Mouse (Mus musculus): ENCODE results near the gene Ltb4r1. TPM values are rescaled to one million over a fixed set of nuclear protein-coding genes. Genes with fewer than 3 reads are reported as not detected.
A peak's percentile ranks its signal among the peaks of the same experiment; 100 is the strongest.

Gene Ltb4r1
- polyA plus RNA-seq (2015; fragmentation: Nextera tagmentation; extraction: Ambion mirVana), result 14.2 and 16.4 TPM in 2 replicates

GRCm38 (mm10) chr14:55765696-55766095 is at the start of gene Ltb4r1:
Gene Ltb4r1, plus strand, starts transcription at chr14:55765962.
- WGBS (ENCODE audit: insufficient replicate concordance), result 20% methylated on average over 4 of the region's 4 CpGs
- Histone ChIP-seq H3K9ac (ENCODE audit: low read depth, low read length) (no peak within 1 kb of the TSS; the same call in 1 of the 2 replicates), H3K27ac (ENCODE audit: low read length) (peak within 1 kb of the TSS; percentile 74), H3K36me3 (ENCODE audit: control insufficient read depth, insufficient read depth) (no peaks in the 10 kb centered on the region), H3K4me3 (ENCODE audit: low read depth, low read length) (peak within 1 kb of the TSS; percentile 34), H3K27me3 (ENCODE audit: control insufficient read depth, insufficient read depth, low read depth, low read length) (peaks cover 43% of the 10 kb centered on the region), H3K4me1 (ENCODE audit: control insufficient read depth, low read depth, low read length) (peaks cover 36% of the 10 kb centered on the region), H3K4me2 (ENCODE audit: low read depth, low read length) (peak within 1 kb of the TSS; percentile 1; the same call in 1 of the 2 replicates), H3K9me3 (replicated peaks; ENCODE audit: control insufficient read depth, low read length) (no peaks in the 10 kb centered on the region)
- no peak for ATAC-seq (ENCODE audit: low read depth)

GRCm38 (mm10) chr14:55716271-55716670 is 49.5 kb upstream of the Ltb4r1 start:
- Histone ChIP-seq H3K27ac (ENCODE audit: low read length) (no peak overlapping the region), H3K27me3 (ENCODE audit: control insufficient read depth, insufficient read depth, low read depth, low read length) (no peaks in the 10 kb centered on the region; the same call in 1 of the 2 replicates), H3K4me1 (ENCODE audit: control insufficient read depth, low read depth, low read length) (peaks cover 17% of the 10 kb centered on the region), H3K4me3 (ENCODE audit: low read depth, low read length) (no peak overlapping the region), H3K9me3 (replicated peaks; ENCODE audit: control insufficient read depth, low read length) (no peaks in the 10 kb centered on the region), H3K9ac (ENCODE audit: low read depth, low read length) (no peak overlapping the region), H3K4me2 (ENCODE audit: low read depth, low read length) (no peak overlapping the region), H3K36me3 (ENCODE audit: control insufficient read depth, insufficient read depth) (no peaks in the 10 kb centered on the region; the same call in 1 of the 2 replicates)
- WGBS (ENCODE audit: insufficient replicate concordance), result 83% methylated on average over 6 of the region's 6 CpGs
- no peak for ATAC-seq (ENCODE audit: low read depth)

- Histone ChIP-seq H3K4me2 (ENCODE audit: low read depth, low read length) (no peak overlapping the region), H3K27ac (ENCODE audit: low read length) (no peak overlapping the region), H3K27me3 (ENCODE audit: control insufficient read depth, insufficient read depth, low read depth, low read length) (no peaks in the 10 kb centered on the region; the same call in 1 of the 2 replicates), H3K4me3 (ENCODE audit: low read depth, low read length) (no peak overlapping the region), H3K36me3 (ENCODE audit: control insufficient read depth, insufficient read depth) (no peaks in the 10 kb centered on the region; the same call in 1 of the 2 replicates), H3K9me3 (replicated peaks; ENCODE audit: control insufficient read depth, low read length) (no peaks in the 10 kb centered on the region), H3K4me1 (ENCODE audit: control insufficient read depth, low read depth, low read length) (peaks cover 22% of the 10 kb centered on the region), H3K9ac (ENCODE audit: low read depth, low read length) (no peak overlapping the region)
- 69% methylated on average over 8 of the region's 8 CpGs for WGBS (ENCODE audit: insufficient replicate concordance)
- ATAC-seq (ENCODE audit: low read depth), result no peak
Observed at GRCm38 (mm10) chr14:55716884-55717283, 48.9 kb upstream of the Ltb4r1 start.

DNA sequence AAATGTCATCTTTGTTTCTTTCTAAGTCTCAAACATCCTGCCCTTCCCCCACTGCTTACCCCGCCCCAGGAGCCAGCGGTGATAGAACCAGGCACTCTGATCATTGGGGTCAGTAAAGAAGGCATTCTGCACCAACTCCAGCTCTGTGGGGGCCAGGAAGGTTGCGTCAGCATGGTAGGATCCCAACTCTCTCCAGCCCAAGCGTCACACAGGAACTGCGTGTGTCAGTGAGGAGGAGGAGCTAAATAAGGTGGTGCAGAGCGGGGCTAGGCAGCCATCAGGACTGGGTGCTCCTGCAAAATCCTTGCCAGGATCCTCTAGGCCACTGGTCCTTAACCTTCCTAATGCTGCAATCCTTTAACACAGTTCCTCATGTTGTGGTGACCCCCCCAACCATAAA is 46.0 kb upstream of the Ltb4r1 start:
- H3K4me2 ChIP-seq (ENCODE audit: low read depth, low read length), result no peak overlapping the region
- H3K27ac ChIP-seq (ENCODE audit: low read length), result no peak overlapping the region
- peaks cover 30% of the 10 kb centered on the region for H3K4me1 ChIP-seq (ENCODE audit: control insufficient read depth, low read depth, low read length)
- ATAC-seq (ENCODE audit: low read depth), result no peak
- H3K9ac ChIP-seq (ENCODE audit: low read depth, low read length), result no peak overlapping the region
- WGBS (ENCODE audit: insufficient replicate concordance), result 72% methylated on average over 6 of the region's 6 CpGs
- no peaks in the 10 kb centered on the region for H3K9me3 ChIP-seq (replicated peaks; ENCODE audit: control insufficient read depth, low read length)
- no peak overlapping the region for H3K4me3 ChIP-seq (ENCODE audit: low read depth, low read length)
- H3K27me3 ChIP-seq (ENCODE audit: control insufficient read depth, insufficient read depth, low read depth, low read length), result no peaks in the 10 kb centered on the region
- H3K36me3 ChIP-seq (ENCODE audit: control insufficient read depth, insufficient read depth), result no peaks in the 10 kb centered on the region; the same call in 1 of the 2 replicates

GRCm38 (mm10) chr14:55720666-55721065 is 45.1 kb upstream of the Ltb4r1 start:
- H3K9me3 ChIP-seq (replicated peaks; ENCODE audit: control insufficient read depth, low read length), result no peaks in the 10 kb centered on the region
- WGBS (ENCODE audit: insufficient replicate concordance), result 81% methylated on average over 12 of the region's 12 CpGs
- no peaks in the 10 kb centered on the region for H3K27me3 ChIP-seq (ENCODE audit: control insufficient read depth, insufficient read depth, low read depth, low read length)
- no peak overlapping the region for H3K9ac ChIP-seq (ENCODE audit: low read depth, low read length)
- H3K4me3 ChIP-seq (ENCODE audit: low read depth, low read length), result no peak overlapping the region
- no peak overlapping the region for H3K4me2 ChIP-seq (ENCODE audit: low read depth, low read length)
- H3K4me1 ChIP-seq (ENCODE audit: control insufficient read depth, low read depth, low read length), result peaks cover 29% of the 10 kb centered on the region
- 0 out of 2 replicates have a peak overlapping the region, but pooled peaks have one; percentile 0 for H3K27ac ChIP-seq (ENCODE audit: low read length)
- H3K36me3 ChIP-seq (ENCODE audit: control insufficient read depth, insufficient read depth), result no peaks in the 10 kb centered on the region; the same call in 1 of the 2 replicates
- no peak for ATAC-seq (ENCODE audit: low read depth)

GRCm38 (mm10) chr14:55721076-55721475 is 44.7 kb upstream of the Ltb4r1 start:
- peaks cover 29% of the 10 kb centered on the region for H3K4me1 ChIP-seq (ENCODE audit: control insufficient read depth, low read depth, low read length)
- no peak overlapping the region for H3K9ac ChIP-seq (ENCODE audit: low read depth, low read length)
- H3K27ac ChIP-seq (ENCODE audit: low read length), result 0 out of 2 replicates have a peak overlapping the region, but pooled peaks have one; percentile 0
- H3K27me3 ChIP-seq (ENCODE audit: control insufficient read depth, insufficient read depth, low read depth, low read length), result no peaks in the 10 kb centered on the region
- H3K4me2 ChIP-seq (ENCODE audit: low read depth, low read length), result peak overlapping the region; percentile 80
- H3K36me3 ChIP-seq (ENCODE audit: control insufficient read depth, insufficient read depth), result no peaks in the 10 kb centered on the region; the same call in 1 of the 2 replicates
- peak; percentile 19 for ATAC-seq (ENCODE audit: low read depth)
- peak overlapping the region; percentile 77; the same call in 1 of the 2 replicates for H3K4me3 ChIP-seq (ENCODE audit: low read depth, low read length)
- 68% methylated on average over 6 of the region's 6 CpGs for WGBS (ENCODE audit: insufficient replicate concordance)
- H3K9me3 ChIP-seq (replicated peaks; ENCODE audit: control insufficient read depth, low read length), result no peaks in the 10 kb centered on the region

GRCm38 (mm10) chr14:55721700-55722437 is 43.9 kb upstream of the Ltb4r1 start, which contains the start of gene Rabggta:
Gene Rabggta, minus strand, starts transcription at chr14:55722263.
- peak within 1 kb of the TSS; percentile 73 for H3K9ac ChIP-seq (ENCODE audit: low read depth, low read length)
- H3K36me3 ChIP-seq (ENCODE audit: control insufficient read depth, insufficient read depth), result no peaks in the 10 kb centered on the region; the same call in 1 of the 2 replicates
- peak; percentile 92 for ATAC-seq (ENCODE audit: low read depth)
- under 1% methylated on average over 50 of the region's 50 CpGs for WGBS (ENCODE audit: insufficient replicate concordance)
- H3K27ac ChIP-seq (ENCODE audit: low read length), result peak within 1 kb of the TSS; percentile 76
- peak within 1 kb of the TSS; percentile 77 for H3K4me3 ChIP-seq (ENCODE audit: low read depth, low read length)
- peak within 1 kb of the TSS; percentile 80 for H3K4me2 ChIP-seq (ENCODE audit: low read depth, low read length)
- H3K9me3 ChIP-seq (replicated peaks; ENCODE audit: control insufficient read depth, low read length), result no peaks in the 10 kb centered on the region
- H3K27me3 ChIP-seq (ENCODE audit: control insufficient read depth, insufficient read depth, low read depth, low read length), result no peaks in the 10 kb centered on the region
- peaks cover 29% of the 10 kb centered on the region for H3K4me1 ChIP-seq (ENCODE audit: control insufficient read depth, low read depth, low read length)

DNA sequence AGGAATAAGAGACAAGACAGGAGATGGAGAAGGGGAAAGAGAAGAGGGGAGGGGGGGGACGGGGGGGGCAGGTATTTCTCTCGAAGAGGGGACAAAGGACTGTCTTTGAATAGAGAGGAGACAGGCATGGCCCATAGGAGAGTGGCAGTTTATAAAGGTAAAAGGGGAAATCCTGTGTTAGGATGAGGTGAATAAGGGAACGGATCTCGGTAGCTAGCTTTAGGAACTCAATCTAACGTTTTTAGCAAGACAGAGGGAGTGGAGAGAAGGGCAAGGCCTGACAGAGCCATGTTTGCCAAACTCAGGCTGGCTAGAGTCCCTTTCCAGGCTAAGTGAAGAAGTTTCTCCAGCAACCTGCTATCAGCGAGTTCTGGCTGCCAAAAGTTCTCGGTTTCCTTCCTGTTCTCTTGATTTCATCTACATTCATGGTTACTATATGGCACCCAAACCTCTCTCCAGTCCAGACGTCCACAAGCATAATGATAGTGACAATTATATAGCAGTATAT is 43.3 kb upstream of the Ltb4r1 start:
- Histone ChIP-seq H3K4me2 (ENCODE audit: low read depth, low read length) (peak overlapping the region; percentile 80), H3K27me3 (ENCODE audit: control insufficient read depth, insufficient read depth, low read depth, low read length) (no peaks in the 10 kb centered on the region), H3K9me3 (replicated peaks; ENCODE audit: control insufficient read depth, low read length) (no peaks in the 10 kb centered on the region), H3K9ac (ENCODE audit: low read depth, low read length) (no peak overlapping the region; the same call in 1 of the 2 replicates), H3K27ac (ENCODE audit: low read length) (peak overlapping the region; percentile 31; the same call in 1 of the 2 replicates), H3K4me1 (ENCODE audit: control insufficient read depth, low read depth, low read length) (peaks cover 29% of the 10 kb centered on the region), H3K4me3 (ENCODE audit: low read depth, low read length) (peak overlapping the region; percentile 77), H3K36me3 (ENCODE audit: control insufficient read depth, insufficient read depth) (no peaks in the 10 kb centered on the region; the same call in 1 of the 2 replicates)
- 29% methylated on average over 8 of the region's 8 CpGs for WGBS (ENCODE audit: insufficient replicate concordance)
- no peak for ATAC-seq (ENCODE audit: low read depth)

GRCm38 (mm10) chr14:55723433-55723832 is 42.3 kb upstream of the Ltb4r1 start:
- 60% methylated on average over 7 of the region's 7 CpGs for WGBS (ENCODE audit: insufficient replicate concordance)
- ATAC-seq (ENCODE audit: low read depth), result no peak
- H3K4me2 ChIP-seq (ENCODE audit: low read depth, low read length), result no peak overlapping the region
- no peak overlapping the region for H3K9ac ChIP-seq (ENCODE audit: low read depth, low read length)
- H3K9me3 ChIP-seq (replicated peaks; ENCODE audit: control insufficient read depth, low read length), result no peaks in the 10 kb centered on the region
- peaks cover 29% of the 10 kb centered on the region for H3K4me1 ChIP-seq (ENCODE audit: control insufficient read depth, low read depth, low read length)
- no peak overlapping the region for H3K4me3 ChIP-seq (ENCODE audit: low read depth, low read length)
- H3K36me3 ChIP-seq (ENCODE audit: control insufficient read depth, insufficient read depth), result no peaks in the 10 kb centered on the region
- no peaks in the 10 kb centered on the region for H3K27me3 ChIP-seq (ENCODE audit: control insufficient read depth, insufficient read depth, low read depth, low read length)
- peak overlapping the region; percentile 39; the same call in 1 of the 2 replicates for H3K27ac ChIP-seq (ENCODE audit: low read length)
